Mouse (Mus musculus) liver, postnatal 0 days (tissue): ENCODE results near the gene Ggcx.

Experiments
- CTCF ChIP-seq: sonication (generic); IDR thresholded peaks from 2 replicates; pipeline ENCODE4 v1.5.1; 2016; ENCODE audit warnings: antibody characterized with exemption, low read depth
- EP300 ChIP-seq: IDR thresholded peaks from 2 replicates; pipeline ENCODE4 v1.6.1; 2016; ENCODE audit warnings: antibody characterized with exemption, low read depth, mild to moderate bottlenecking

DNA sequence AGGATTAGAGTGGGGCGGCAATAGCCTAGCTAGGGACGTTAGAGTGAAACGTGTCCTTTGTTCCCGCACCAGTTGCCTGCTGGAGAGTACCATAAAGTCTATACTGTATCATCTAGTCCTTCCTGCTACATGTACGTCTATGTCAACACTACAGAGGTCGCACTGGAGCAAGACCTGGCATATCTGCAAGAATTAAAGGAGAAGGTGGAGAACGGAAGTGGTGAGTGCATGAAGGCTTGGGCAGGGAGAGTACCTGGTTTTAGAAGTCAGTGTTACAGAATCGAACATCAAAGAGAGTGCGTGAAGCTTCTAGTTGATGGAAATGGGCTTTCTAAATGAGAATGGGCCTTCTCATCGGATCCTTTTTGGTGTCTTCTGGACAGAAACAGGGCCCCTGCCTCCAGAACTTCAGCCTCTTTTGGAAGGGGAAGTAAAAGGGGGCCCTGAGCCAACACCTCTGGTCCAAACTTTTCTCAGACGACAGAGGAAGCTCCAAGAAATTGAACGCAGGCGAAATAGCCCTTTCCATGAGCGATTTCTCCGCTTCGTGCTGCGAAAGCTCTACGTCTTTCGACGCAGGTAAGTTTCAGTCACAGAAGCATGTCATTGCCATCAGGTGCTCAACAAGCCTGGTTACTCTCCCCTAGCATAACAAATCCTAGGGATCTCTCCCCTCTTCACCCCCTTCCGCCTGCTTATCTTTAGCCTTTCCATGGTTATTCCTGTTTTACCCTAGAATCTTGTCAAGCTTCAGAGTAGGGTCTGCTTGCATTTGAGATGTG lies 15.1 kb downstream of the Ggcx start:
- no peak for TF ChIP-seq CTCF
- no peak for TF ChIP-seq EP300
